Mouse (Mus musculus) embryo, embryonic 9.5 days (tissue): ENCODE data around the gene Zmynd19.
"Not testable (repeated sequence)": the region's sequence is repeated elsewhere in the genome, so short reads cannot be mapped to it uniquely, and the experiment has no call there.

Experiments
- DNase-seq: peaks from one replicate; pipeline ENCODE4 v3.0.0-alpha.2; 2017; ENCODE audit errors: extremely low spot score

The Zmynd19 gene

GRCm38 (mm10) chr2:24942092-24942491, 7.5 kb upstream of the Zmynd19 start:
- DNase-seq, result no peak

DNA sequence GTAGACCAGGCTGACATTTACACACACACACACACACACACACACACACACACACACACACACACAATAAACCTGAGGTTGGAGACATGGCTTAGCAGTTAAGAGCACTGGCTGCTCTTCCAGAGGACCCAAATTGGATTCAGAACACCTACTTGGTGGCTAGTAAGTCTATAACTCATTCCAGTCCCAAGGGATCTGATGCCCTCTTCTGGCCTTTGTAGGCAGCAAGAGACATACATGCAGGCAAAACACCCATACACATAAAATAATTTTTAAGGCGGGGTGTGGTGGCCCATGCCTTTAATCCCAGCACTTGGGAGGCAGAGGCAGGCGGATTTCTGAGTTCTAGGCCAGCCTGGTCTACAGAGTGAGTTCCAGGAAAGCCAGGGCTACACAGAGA, 5.3 kb upstream of the Zmynd19 start:
- DNase-seq, result not testable (repeated sequence)

- peak; percentile 32 for DNase-seq
Observed at GRCm38 (mm10) chr2:24950189-24950535, 570 bp downstream of the Zmynd19 start.

DNA sequence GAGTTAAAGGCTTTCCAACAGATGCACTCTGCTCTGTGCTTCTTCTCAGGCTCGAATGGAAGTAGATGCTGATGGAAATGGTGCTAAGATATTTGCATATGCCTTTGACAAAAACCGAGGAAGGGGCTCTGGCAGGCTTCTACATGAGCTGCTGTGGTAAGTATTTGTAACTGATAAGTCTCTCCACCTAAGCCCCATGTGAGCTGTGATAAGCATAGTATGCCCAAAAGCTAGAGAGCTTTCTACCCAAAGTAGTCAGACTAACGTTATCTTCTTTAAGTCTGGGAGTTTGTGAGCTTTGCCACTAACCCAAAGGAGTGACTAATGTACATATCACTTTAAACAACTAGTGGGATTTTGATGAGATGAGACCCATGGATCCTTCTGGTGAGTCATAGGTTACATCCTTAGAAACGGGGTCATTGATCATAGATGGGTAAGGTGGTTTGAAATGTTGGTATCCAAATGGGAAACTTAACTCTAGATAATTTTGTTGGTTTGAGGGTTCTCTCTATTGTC, 3.0 kb downstream of the Zmynd19 start:
- no peak for DNase-seq

DNA sequence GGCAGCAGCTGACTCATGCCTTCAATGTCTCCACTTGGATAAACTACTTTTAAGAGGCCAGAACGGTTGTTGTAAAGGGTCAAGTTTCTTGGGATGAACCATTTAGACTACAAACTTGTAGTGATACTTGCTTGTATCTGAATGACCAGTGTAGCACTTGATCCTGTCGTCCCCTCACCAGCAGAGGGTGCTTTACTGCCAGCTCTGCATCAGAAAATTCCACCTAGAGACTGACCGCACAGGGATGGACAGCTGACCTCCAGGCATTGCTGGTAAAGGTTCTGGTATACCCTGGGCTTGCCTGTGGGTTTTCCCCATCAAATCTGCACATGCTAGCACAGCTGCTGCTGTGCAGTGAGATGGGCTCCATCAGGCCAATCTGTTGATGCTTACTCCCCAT, 11.3 kb downstream of the Zmynd19 start:
- DNase-seq, result peak; percentile 45

GRCm38 (mm10) chr2:24962304-24963000, 12.9 kb downstream of the Zmynd19 start, which contains the start of gene Dph7:
TSS of gene Dph7 (plus strand) at chr2:24962400.
- peak; percentile 89 for DNase-seq

DNA sequence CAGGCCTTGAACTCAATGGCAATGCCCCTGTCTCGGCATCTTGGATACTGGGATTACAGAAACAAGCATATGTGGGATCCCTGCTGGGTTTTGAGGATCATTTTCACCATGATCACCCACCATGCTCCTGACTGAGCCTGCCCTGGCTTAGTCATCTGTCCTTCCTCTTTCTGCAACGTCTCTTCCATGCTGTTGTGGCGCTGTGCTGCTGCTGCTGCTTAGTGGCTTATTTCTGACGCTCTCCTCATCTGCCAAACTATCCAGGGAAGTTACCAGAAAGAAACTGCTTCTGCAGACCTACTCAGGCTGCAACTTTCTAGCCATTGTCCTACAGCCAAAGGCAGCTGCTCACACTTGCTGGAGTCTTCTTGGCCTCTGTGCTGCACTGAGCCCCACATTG, 20.8 kb downstream of the Zmynd19 start:
- no peak for DNase-seq

- DNase-seq, result not testable (repeated sequence)
Observed at GRCm38 (mm10) chr2:24974452-24974851, 24.9 kb downstream of the Zmynd19 start.

- peak; percentile 96 for DNase-seq
Observed at GRCm38 (mm10) chr2:24974906-24975703, 25.5 kb downstream of the Zmynd19 start, which contains the start of gene Mrpl41. TSS of gene Mrpl41 (minus strand) at chr2:24975098.

GRCm38 (mm10) chr2:24975704-24976297, 26.2 kb downstream of the Zmynd19 start, which contains the start of gene Pnpla7:
TSS of gene Pnpla7 (plus strand) at chr2:24976033.
- peak; percentile 79 for DNase-seq

- DNase-seq, result no peak
Observed at GRCm38 (mm10) chr2:24976960-24977359, 27.4 kb downstream of the Zmynd19 start.

GRCm38 (mm10) chr2:24987762-24988161, 38.2 kb downstream of the Zmynd19 start:
- no peak for DNase-seq

DNA sequence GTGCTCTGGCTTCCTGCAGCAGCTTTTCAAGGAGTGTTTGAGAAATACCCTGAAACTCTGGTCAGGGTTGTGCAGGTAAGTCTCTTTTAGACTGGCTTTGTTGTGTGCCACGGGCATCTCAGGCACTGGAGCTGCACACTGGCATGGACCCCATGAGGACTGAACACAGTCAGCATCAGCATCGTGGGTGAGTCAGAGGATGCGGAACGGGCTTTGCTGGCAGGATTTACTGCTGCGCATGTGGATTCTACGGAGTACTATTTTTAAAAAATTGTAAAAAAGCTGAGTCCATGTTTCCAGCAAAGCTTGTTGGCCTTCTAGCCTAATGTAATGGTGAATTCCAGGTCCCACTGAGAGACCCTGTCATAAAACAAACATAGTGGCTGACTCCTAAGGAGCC, 45.7 kb downstream of the Zmynd19 start:
- no peak for DNase-seq

- DNase-seq, result no peak
Observed at GRCm38 (mm10) chr2:24996471-24996870, 46.9 kb downstream of the Zmynd19 start.

GRCm38 (mm10) chr2:25000544-25001235, 51.1 kb downstream of the Zmynd19 start:
- no peak for DNase-seq

DNA sequence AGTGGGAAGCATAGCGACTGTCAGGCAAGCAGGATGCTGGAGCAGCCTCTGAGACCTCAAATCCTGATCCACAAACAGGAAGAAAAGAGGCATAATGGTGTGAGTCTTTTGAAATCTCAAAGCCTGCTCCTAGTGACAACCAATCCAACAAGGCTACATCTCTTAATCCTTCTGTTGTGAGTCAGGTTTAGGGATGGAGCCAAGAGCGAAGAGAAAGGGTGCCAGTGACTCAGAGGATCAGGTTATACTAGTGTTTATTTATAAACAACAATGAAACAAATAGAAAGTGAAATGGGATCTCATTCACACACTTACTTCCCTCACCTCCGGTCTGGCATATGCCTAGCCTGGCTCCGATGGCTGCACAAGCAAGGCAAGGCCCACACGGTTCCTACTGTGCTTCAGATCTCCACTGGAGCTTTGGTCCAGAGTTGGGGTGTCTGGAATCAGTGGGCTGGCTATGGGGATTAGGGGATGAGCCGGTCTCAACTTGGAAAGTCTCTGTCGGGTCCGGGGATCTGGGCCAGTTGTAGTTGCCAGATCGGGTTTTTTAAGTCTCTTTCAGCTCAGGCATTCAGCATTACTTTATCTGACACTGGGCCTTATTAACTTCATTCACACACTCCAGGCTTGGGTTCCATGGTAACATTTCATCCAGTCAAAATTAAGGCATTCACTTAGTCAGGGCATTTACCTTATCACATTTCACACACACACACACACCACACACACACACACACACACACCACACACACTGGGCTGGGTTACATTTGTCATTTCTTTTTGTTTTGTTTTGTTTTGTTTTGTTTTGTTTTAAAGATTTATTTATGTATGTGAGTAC, 54.6 kb downstream of the Zmynd19 start:
- DNase-seq, result no peak

GRCm38 (mm10) chr2:25006767-25007166, 57.2 kb downstream of the Zmynd19 start:
- no peak for DNase-seq

DNA sequence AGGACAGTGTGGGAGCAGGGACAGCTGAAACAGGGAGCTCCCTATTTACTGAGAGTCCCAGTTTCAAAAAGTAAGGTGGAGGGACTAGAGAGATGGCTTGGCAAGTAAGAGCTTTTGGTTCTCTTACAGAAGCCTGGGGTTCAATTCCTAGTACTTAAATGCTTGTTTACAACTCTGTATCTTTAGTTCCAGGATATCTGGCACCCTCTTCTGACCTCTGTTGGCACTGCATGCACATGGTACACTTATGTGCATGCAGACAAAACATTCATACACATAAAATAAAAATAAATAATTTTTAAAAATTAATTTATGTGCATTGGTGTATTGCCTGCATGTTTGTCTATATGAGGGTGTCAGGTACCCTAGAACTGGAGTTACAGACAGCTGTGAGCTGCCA, 58.7 kb downstream of the Zmynd19 start:
- DNase-seq, result no peak
